In the genomic region with DNA sequence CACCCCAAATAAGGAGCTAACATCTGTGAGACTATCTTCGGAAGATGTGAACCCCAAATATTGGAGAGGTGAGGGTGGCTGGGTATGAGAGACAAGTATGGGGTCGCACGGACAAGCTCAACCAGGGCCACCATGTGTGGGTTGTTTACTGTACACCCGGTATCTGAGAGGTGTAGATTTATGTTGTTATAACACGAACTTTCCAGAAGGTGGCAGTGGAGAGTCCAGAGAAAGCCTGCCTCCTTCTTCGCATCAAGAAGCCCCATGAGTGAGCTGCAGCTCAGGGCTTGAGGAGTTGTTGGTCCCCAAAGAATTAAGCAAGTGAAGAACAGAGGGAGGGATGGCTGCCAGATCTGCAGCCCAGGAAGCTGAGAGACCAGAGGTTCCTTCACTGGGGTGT, we compare ENCODE assay signal across 8 mouse cellular contexts.
DNase-seq lines count a peak whose midpoint lies in the region; ATAC-seq and TF ChIP-seq lines count a peak whose summit lies in the region.

No protein-coding gene starts in this region.

- peak; percentile 83 to 89 for TF ChIP-seq CTCF in CH12.LX (conservative IDR thresholded peaks at IDR 0.05 in 1 of 2, IDR thresholded peaks at IDR 0.05 in 1 of 2; ENCODE audit: low read depth in 2 of 2, low read length in 2 of 2)
- peak; percentile 76 for TF ChIP-seq CTCF in forebrain, postnatal 0 days (IDR thresholded peaks at IDR 0.05; ENCODE audit: low read depth)

- H3K36me3 ChIP-seq in CH12.LX (replicated peaks in 1 of 2; ENCODE audit: control insufficient read depth in 1 of 2, insufficient read depth in 1 of 2, low read length in 1 of 2), result no peaks in the 10 kb centered on the region
- no peaks in the 10 kb centered on the region for H3K36me3 ChIP-seq in forebrain, postnatal 0 days (ENCODE audit: insufficient read depth)

- intact Hi-C loops in heart, postnatal 10 days (cut with DNase I), result loop anchor here (2.0 to 5.0 kb wide), 3 partner anchors 180 to 530 kb away; partner anchors contain the start of gene Kcnj6
- intact Hi-C loops in heart, postnatal 25 days (cut with DNase I), result loop anchor here (2.0 to 10.0 kb wide), 2 partner anchors 182 to 528 kb away; no protein-coding TSS in a partner anchor

- no peaks in the 10 kb centered on the region for H3K79me2 ChIP-seq in CH12.LX (replicated peaks; ENCODE audit: control insufficient read depth, extremely low read depth, insufficient read depth, poor library complexity, severe bottlenecking)

- peak; percentile 76 for ATAC-seq in cerebellum, adult (ENCODE audit: insufficient number of reproducible peaks, low FRiP score, low TSS enrichment)
- ATAC-seq in forebrain, postnatal 0 days, result peak; percentile 50

- H3K4me1 ChIP-seq in CH12.LX (ENCODE audit: control insufficient read depth in 1 of 2, insufficient read depth in 2 of 2), result no peaks in the 10 kb centered on the region
- H3K4me1 ChIP-seq in forebrain, postnatal 0 days (ENCODE audit: insufficient read depth), result no peaks in the 10 kb centered on the region

- TF ChIP-seq EP300 in CH12.LX (IDR thresholded peaks at IDR 0.05; ENCODE audit: low read length), result no peak

- H3K4me3 ChIP-seq in CH12.LX (replicated peaks in 1 of 3; ENCODE audit: low read depth in 2 of 3, low read length in 2 of 3, poor library complexity in 1 of 3), result no peak overlapping the region
- H3K4me3 ChIP-seq in forebrain, postnatal 0 days (ENCODE audit: low read depth, low read length), result no peak overlapping the region

- dilution Hi-C loops in CH12.LX (cut with MboI; ENCODE audit: extremely low pct_ligation_motif_present, extremely low pct_unique_long_range_greater_than_20kb, low sequenced_read_pairs), result no loop called here

- in situ Hi-C loops in CH12.LX (cut with MboI; ENCODE audit: low pct_ligation_motif_present, low pct_unique_long_range_greater_than_20kb, low sequenced_read_pairs), result loop anchor here (25.0 kb wide), 1 partner anchor 521 kb away; no protein-coding TSS in a partner anchor

- TF ChIP-seq POLR2A in CH12.LX (IDR thresholded peaks at IDR 0.05; ENCODE audit: low read depth, low read length), result no peak

- WGBS in forebrain, postnatal 0 days, result 24% methylated on average over 6 of the region's 6 CpGs

- no peak overlapping the region for H3K4me2 ChIP-seq in CH12.LX (ENCODE audit: insufficient read depth, low read depth, poor library complexity, severe bottlenecking)
- no peak overlapping the region for H3K4me2 ChIP-seq in forebrain, postnatal 0 days (ENCODE audit: low read depth)

- H3K27me3 ChIP-seq in CH12.LX (replicated peaks), result peaks cover 62% of the 10 kb centered on the region
- no peaks in the 10 kb centered on the region for H3K27me3 ChIP-seq in forebrain, postnatal 0 days (ENCODE audit: insufficient read depth, low read length)

- no peak overlapping the region for H3K9ac ChIP-seq in CH12.LX (ENCODE audit: insufficient read depth, low read depth)
- H3K9ac ChIP-seq in forebrain, postnatal 0 days, result no peak overlapping the region

- H3K9me3 ChIP-seq in CH12.LX (replicated peaks; ENCODE audit: low read length), result peaks cover 19% of the 10 kb centered on the region
- peaks cover 20% of the 10 kb centered on the region for H3K9me3 ChIP-seq in forebrain, postnatal 0 days (ENCODE audit: low read length)

- H3K27ac ChIP-seq in CH12.LX (ENCODE audit: insufficient read depth, low read depth), result no peak overlapping the region
- no peak overlapping the region for H3K27ac ChIP-seq in forebrain, postnatal 0 days (ENCODE audit: low read depth, low read length)

- peak; percentile 38 to 70 for DNase-seq in heart, postnatal 10 days
- no peak for DNase-seq in heart, postnatal 25 days (ENCODE audit: low spot score)
- peak; percentile 77 for DNase-seq in CH12.LX (ENCODE audit: extremely low read depth)
- DNase-seq in forebrain, postnatal 0 days, result peak; percentile 77
- DNase-seq in layer of hippocampus, adult 9-11 months, result peak; percentile 39
- peak; percentile 83 for DNase-seq in retina, embryonic 14.5 days (ENCODE audit: low spot score)
- DNase-seq in urinary bladder, postnatal 4 days (ENCODE audit: low spot score in 2 of 2), result no peak

- TF ChIP-seq RAD21 in CH12.LX (IDR thresholded peaks at IDR 0.05; ENCODE audit: low read depth, low read length), result peak; percentile 86

TF ChIP-seq in CH12.LX, 34 proteins besides CTCF, POLR2A, EP300 and RAD21:
- TF ChIP-seq HCFC1 (IDR thresholded peaks at IDR 0.05; ENCODE audit: low read depth, low read length), result no peak
- no peak for TF ChIP-seq ELF1 (IDR thresholded peaks at IDR 0.05; ENCODE audit: low read depth, low read length)
- peak; percentile 39; the same call in 1 of the 2 replicates for TF ChIP-seq IRF4 (IDR thresholded peaks at IDR 0.05; ENCODE audit: low read depth, low read length)
- no peak for TF ChIP-seq CHD2 (IDR thresholded peaks at IDR 0.05; ENCODE audit: low read length)
- no peak for TF ChIP-seq USF1 (IDR thresholded peaks at IDR 0.05; ENCODE audit: low read depth, low read length)
- no peak for TF ChIP-seq MEF2A (IDR thresholded peaks at IDR 0.05; ENCODE audit: borderline replicate concordance, low read depth, low read length)
- TF ChIP-seq SMC3 (IDR thresholded peaks at IDR 0.05; ENCODE audit: low read depth, low read length), result peak; percentile 88
- no peak for TF ChIP-seq ZMIZ1 (IDR thresholded peaks at IDR 0.05; ENCODE audit: low read depth, low read length)
- TF ChIP-seq POLR2AphosphoS2 (IDR thresholded peaks at IDR 0.05; ENCODE audit: low read depth, low read length), result no peak
- TF ChIP-seq TCF12 (IDR thresholded peaks at IDR 0.05; ENCODE audit: low read depth, low read length), result no peak
- TF ChIP-seq ZKSCAN1 (IDR thresholded peaks at IDR 0.05; ENCODE audit: borderline replicate concordance, low read depth, low read length), result no peak
- no peak for TF ChIP-seq ETS1 (conservative IDR thresholded peaks at IDR 0.05; ENCODE audit: low read depth, low read length)
- no peak for TF ChIP-seq UBTF (IDR thresholded peaks at IDR 0.05; ENCODE audit: low read depth, low read length)
- TF ChIP-seq MXI1 (IDR thresholded peaks at IDR 0.05; ENCODE audit: low read depth, low read length), result no peak
- no peak for TF ChIP-seq KAT2A (IDR thresholded peaks at IDR 0.05; ENCODE audit: insufficient replicate concordance, low read length)
- peak; percentile 38 for TF ChIP-seq ZC3H11A (IDR thresholded peaks at IDR 0.05; ENCODE audit: low read depth, low read length)
- TF ChIP-seq NELFE (IDR thresholded peaks at IDR 0.05; ENCODE audit: low read depth, low read length), result peak; percentile 38; the same call in 1 of the 2 replicates
- no peak for TF ChIP-seq BHLHE40 (IDR thresholded peaks at IDR 0.05; ENCODE audit: low read depth, low read length)
- TF ChIP-seq MAFK (IDR thresholded peaks at IDR 0.05; ENCODE audit: insufficient replicate concordance, low read length), result no peak
- no peak for TF ChIP-seq RCOR1 (conservative IDR thresholded peaks at IDR 0.05; ENCODE audit: low read depth, low read length)
- no peak for TF ChIP-seq SIN3A (IDR thresholded peaks at IDR 0.05; ENCODE audit: low read length)
- no peak for TF ChIP-seq CHD1 (IDR thresholded peaks at IDR 0.05; ENCODE audit: low read depth, low read length)
- TF ChIP-seq MAX (IDR thresholded peaks at IDR 0.05; ENCODE audit: low read length), result peak; percentile 15; the same call in 1 of the 2 replicates
- TF ChIP-seq NRF1 (IDR thresholded peaks at IDR 0.05; ENCODE audit: low read depth, low read length), result no peak
- TF ChIP-seq PAX5 (IDR thresholded peaks at IDR 0.05; ENCODE audit: low read length), result no peak
- TF ChIP-seq USF2 (conservative IDR thresholded peaks at IDR 0.05; ENCODE audit: low read depth, low read length), result no peak
- no peak for TF ChIP-seq JUND (conservative IDR thresholded peaks at IDR 0.05; ENCODE audit: low read depth, low read length)
- TF ChIP-seq MYC (IDR thresholded peaks at IDR 0.05; ENCODE audit: low read depth, low read length), result 0 out of 2 replicates have a peak, but pooled peaks have one; percentile 19
- TF ChIP-seq GABPA (IDR thresholded peaks at IDR 0.05; ENCODE audit: insufficient replicate concordance, low read depth, low read length), result no peak
- TF ChIP-seq TBP (conservative IDR thresholded peaks at IDR 0.05; ENCODE audit: low read depth, low read length), result no peak
- TF ChIP-seq E2F4 (IDR thresholded peaks at IDR 0.05; ENCODE audit: insufficient replicate concordance, low read depth, low read length), result no peak
- TF ChIP-seq ZNF384 (IDR thresholded peaks at IDR 0.05; ENCODE audit: low read depth, low read length), result no peak
- 0 out of 2 replicates have a peak, but pooled peaks have one; percentile 21 for TF ChIP-seq MAZ (IDR thresholded peaks at IDR 0.05; ENCODE audit: low read depth, low read length)
- TF ChIP-seq JUN (IDR thresholded peaks at IDR 0.05; ENCODE audit: insufficient read depth, low read depth, low read length), result no peak
TF ChIP-seq in CH12.LX: peak in this region for 7.

Comparison
In these comparisons a context has a peak if more than half of its experiments do, and no peak if none do; other contexts are left out.
1. DNase-seq: peak in heart, postnatal 10 days (2 of 2), CH12.LX (single experiment), forebrain, postnatal 0 days (single experiment), layer of hippocampus, adult 9-11 months (single experiment) and retina, embryonic 14.5 days (single experiment); none in heart, postnatal 25 days (single experiment) and urinary bladder, postnatal 4 days (0 of 2).